Mouse (Mus musculus): ENCODE measurements around the gene Adrb1. TPM values are rescaled to one million over a fixed set of nuclear protein-coding genes. Genes with fewer than 3 reads are reported as not detected.
"Not testable (repeated sequence)": the region's sequence is repeated elsewhere in the genome, so short reads cannot be mapped to it uniquely, and the experiment has no call there.

Adrb1 gene
- polyA plus RNA-seq, 1 experiment: 34.0 TPM

- peaks cover 4% of the 10 kb centered on the region for H3K4me1 ChIP-seq (ENCODE audit: control insufficient read depth, insufficient read depth, low read length)
- H3K27ac ChIP-seq (ENCODE audit: insufficient read depth, low read length): no peak overlapping the region
- TF ChIP-seq POLR2A (IDR thresholded peaks at IDR 0.05; ENCODE audit: extremely low read depth, insufficient read depth, low read length): no peak
- no peak for TF ChIP-seq CTCF (IDR thresholded peaks at IDR 0.05; ENCODE audit: extremely low read depth, insufficient read depth, low read length)
- H3K4me3 ChIP-seq (ENCODE audit: insufficient read depth, low read length): no peak overlapping the region
Measured at GRCm38 (mm10) chr19:56774971-56775892, 53.2 kb downstream of the Adrb1 start.

- Histone ChIP-seq H3K4me1 (ENCODE audit: control insufficient read depth, insufficient read depth, low read length) (peaks cover 4% of the 10 kb centered on the region), H3K4me3 (ENCODE audit: insufficient read depth, low read length) (no peak overlapping the region), H3K27ac (ENCODE audit: insufficient read depth, low read length) (no peak overlapping the region)
- no peak for TF ChIP-seq POLR2A (IDR thresholded peaks at IDR 0.05; ENCODE audit: extremely low read depth, insufficient read depth, low read length)
- no peak for TF ChIP-seq CTCF (IDR thresholded peaks at IDR 0.05; ENCODE audit: extremely low read depth, insufficient read depth, low read length)
Measured at GRCm38 (mm10) chr19:56775893-56776718, 54.1 kb downstream of the Adrb1 start.

GRCm38 (mm10) chr19:56776719-56777382 lies 54.9 kb downstream of the Adrb1 start:
- Histone ChIP-seq H3K27ac (ENCODE audit: insufficient read depth, low read length) (no peak overlapping the region), H3K4me1 (ENCODE audit: control insufficient read depth, insufficient read depth, low read length) (peaks cover 4% of the 10 kb centered on the region), H3K4me3 (ENCODE audit: insufficient read depth, low read length) (no peak overlapping the region)
- TF ChIP-seq POLR2A (IDR thresholded peaks at IDR 0.05; ENCODE audit: extremely low read depth, insufficient read depth, low read length) (no peak), CTCF (IDR thresholded peaks at IDR 0.05; ENCODE audit: extremely low read depth, insufficient read depth, low read length) (peak; percentile 90)

- H3K27ac ChIP-seq (ENCODE audit: insufficient read depth, low read length); H3K4me1 ChIP-seq (ENCODE audit: control insufficient read depth, insufficient read depth, low read length); H3K4me3 ChIP-seq (ENCODE audit: insufficient read depth, low read length): not testable (repeated sequence)
Measured at GRCm38 (mm10) chr19:56778532-56778931, 56.5 kb downstream of the Adrb1 start.

Other genes with a start within 250 kb of the Adrb1 start
- gene Dclre1a, start 174.0 kb upstream of the Adrb1 start, polyA plus RNA-seq (2012; rRNA removed): 7.1 and 10.4 TPM in 2 replicates
- 10.1 and 10.7 TPM in 2 replicates for gene Nhlrc2, start 173.9 kb upstream of the Adrb1 start, polyA plus RNA-seq (2012; rRNA removed)
- 15.9 and 17.1 TPM in 2 replicates for gene Ccdc186, start 100.0 kb downstream of the Adrb1 start, polyA plus RNA-seq (2012; rRNA removed)
- 0.19 and 0.25 TPM in 2 replicates for gene Tdrd1, start 104.0 kb downstream of the Adrb1 start, polyA plus RNA-seq (2012; rRNA removed)
- 0.02 TPM in 1 of 2 replicates, not detected in the other for gene Vwa2, start 152.1 kb downstream of the Adrb1 start, polyA plus RNA-seq (2012; rRNA removed)

All from cortical plate, adult 2 months (tissue).